Mouse (Mus musculus): ENCODE measurements around the gene Rgs9.

GRCm38 (mm10) chr11:109210772-109211171 is 87.2 kb downstream of the Rgs9 start:
- no peak for TF ChIP-seq EP300 (optimal IDR thresholded peaks at IDR 0.05)
- TF ChIP-seq CTCF (IDR thresholded peaks at IDR 0.05; ENCODE audit: low read depth) = no peak
